Mouse (Mus musculus) erythroblast, embryonic 14.5 days (primary cell): ENCODE results near the gene Glra1.

Experiments used
- GATA1 ChIP-seq: IDR thresholded peaks from 2 replicates; pipeline ENCODE4 v1.6.1; 2012; ENCODE audit warnings: low read length, inconsistent platforms, mixed read lengths
- TAL1 ChIP-seq: IDR thresholded peaks from 3 replicates; pipeline ENCODE4 v1.6.1; 2012; ENCODE audit warnings: low read length, inconsistent platforms, mixed read lengths

DNA sequence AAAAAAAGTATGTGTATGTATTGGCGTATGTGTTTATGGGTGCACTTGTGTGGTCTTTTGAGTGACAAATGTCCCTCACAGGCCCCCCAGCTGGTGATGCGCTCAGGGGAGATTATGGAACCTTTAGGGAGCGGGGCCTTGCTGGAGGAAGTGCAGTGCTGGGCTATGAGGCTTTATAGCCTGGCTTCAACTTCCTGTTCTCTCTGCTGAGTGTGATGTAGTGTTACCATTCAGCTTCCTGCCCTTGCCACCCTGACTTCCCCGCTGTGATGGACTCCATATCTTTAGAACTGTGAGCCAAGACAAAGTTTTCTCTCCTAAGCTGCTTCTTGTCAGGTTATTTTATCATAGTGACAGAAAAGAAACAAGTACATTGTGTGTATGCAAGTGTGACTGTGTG is 65.3 kb downstream of the Glra1 start:
- TF ChIP-seq GATA1 = no peak
- TF ChIP-seq TAL1 = no peak
